Mouse (Mus musculus): Measurements from ENCODE around the gene Dop1a. TPM values are rescaled to one million over a fixed set of nuclear protein-coding genes. Genes with fewer than 3 reads are reported as not detected.

The Dop1a gene
- polyA plus RNA-seq, 1 experiment, result 47.3 TPM

- DNase-seq (ENCODE audit: low read depth), result peak; percentile 60
- TF ChIP-seq POLR2A (IDR thresholded peaks at IDR 0.05; ENCODE audit: borderline replicate concordance, extremely low read depth, insufficient read depth, insufficient read length, poor library complexity, severe bottlenecking) (no peak), CTCF (IDR thresholded peaks at IDR 0.05; ENCODE audit: borderline replicate concordance, extremely low read depth, insufficient read depth, insufficient read length) (no peak)
Measured at GRCm38 (mm10) chr9:86451094-86451493, 15.9 kb upstream of the Dop1a start.

GRCm38 (mm10) chr9:86451617-86452016 lies 15.3 kb upstream of the Dop1a start:
- DNase-seq (ENCODE audit: low read depth), result peak; percentile 84

GRCm38 (mm10) chr9:86453626-86454025 lies 13.3 kb upstream of the Dop1a start:
- TF ChIP-seq POLR2A (IDR thresholded peaks at IDR 0.05; ENCODE audit: borderline replicate concordance, extremely low read depth, insufficient read depth, insufficient read length, poor library complexity, severe bottlenecking), result no peak
- TF ChIP-seq CTCF (IDR thresholded peaks at IDR 0.05; ENCODE audit: borderline replicate concordance, extremely low read depth, insufficient read depth, insufficient read length), result no peak
- DNase-seq (ENCODE audit: low read depth), result no peak

More at GRCm38 (mm10) chr9:86451617-86452016, 15.3 kb upstream of the Dop1a start:
- TF ChIP-seq CTCF (IDR thresholded peaks at IDR 0.05; ENCODE audit: borderline replicate concordance, extremely low read depth, insufficient read depth, insufficient read length), result peak; percentile 94
- no peak for TF ChIP-seq POLR2A (IDR thresholded peaks at IDR 0.05; ENCODE audit: borderline replicate concordance, extremely low read depth, insufficient read depth, insufficient read length, poor library complexity, severe bottlenecking)

- no peak; the same call in 1 of the 2 replicates for TF ChIP-seq POLR2A (IDR thresholded peaks at IDR 0.05; ENCODE audit: borderline replicate concordance, extremely low read depth, insufficient read depth, insufficient read length, poor library complexity, severe bottlenecking)
- peak; percentile 90 for TF ChIP-seq CTCF (IDR thresholded peaks at IDR 0.05; ENCODE audit: borderline replicate concordance, extremely low read depth, insufficient read depth, insufficient read length)
- DNase-seq (ENCODE audit: low read depth), result peak; percentile 96
Measured at GRCm38 (mm10) chr9:86464151-86465105, 2.5 kb upstream of the Dop1a start, which contains the start of gene Ube2cbp. Gene Ube2cbp, minus strand, starts transcription at chr9:86464950.

GRCm38 (mm10) chr9:86475956-86476355 lies 9.0 kb downstream of the Dop1a start:
- TF ChIP-seq POLR2A (IDR thresholded peaks at IDR 0.05; ENCODE audit: borderline replicate concordance, extremely low read depth, insufficient read depth, insufficient read length, poor library complexity, severe bottlenecking), result no peak
- TF ChIP-seq CTCF (IDR thresholded peaks at IDR 0.05; ENCODE audit: borderline replicate concordance, extremely low read depth, insufficient read depth, insufficient read length), result no peak
- DNase-seq (ENCODE audit: low read depth), result no peak

GRCm38 (mm10) chr9:86476763-86477162 lies 9.8 kb downstream of the Dop1a start:
- TF ChIP-seq POLR2A (IDR thresholded peaks at IDR 0.05; ENCODE audit: borderline replicate concordance, extremely low read depth, insufficient read depth, insufficient read length, poor library complexity, severe bottlenecking) (no peak), CTCF (IDR thresholded peaks at IDR 0.05; ENCODE audit: borderline replicate concordance, extremely low read depth, insufficient read depth, insufficient read length) (no peak)
- DNase-seq (ENCODE audit: low read depth), result no peak

- no peak for DNase-seq (ENCODE audit: low read depth)
- TF ChIP-seq CTCF (IDR thresholded peaks at IDR 0.05; ENCODE audit: borderline replicate concordance, extremely low read depth, insufficient read depth, insufficient read length), result no peak
- no peak for TF ChIP-seq POLR2A (IDR thresholded peaks at IDR 0.05; ENCODE audit: borderline replicate concordance, extremely low read depth, insufficient read depth, insufficient read length, poor library complexity, severe bottlenecking)
Measured at GRCm38 (mm10) chr9:86478414-86479093, 11.6 kb downstream of the Dop1a start.

- TF ChIP-seq CTCF (IDR thresholded peaks at IDR 0.05; ENCODE audit: borderline replicate concordance, extremely low read depth, insufficient read depth, insufficient read length) (no peak), POLR2A (IDR thresholded peaks at IDR 0.05; ENCODE audit: borderline replicate concordance, extremely low read depth, insufficient read depth, insufficient read length, poor library complexity, severe bottlenecking) (no peak)
- no peak for DNase-seq (ENCODE audit: low read depth)
Measured at GRCm38 (mm10) chr9:86482236-86482635, 15.3 kb downstream of the Dop1a start.

GRCm38 (mm10) chr9:86491740-86492139 lies 24.8 kb downstream of the Dop1a start:
- DNase-seq (ENCODE audit: low read depth), result no peak
- TF ChIP-seq CTCF (IDR thresholded peaks at IDR 0.05; ENCODE audit: borderline replicate concordance, extremely low read depth, insufficient read depth, insufficient read length) (no peak), POLR2A (IDR thresholded peaks at IDR 0.05; ENCODE audit: borderline replicate concordance, extremely low read depth, insufficient read depth, insufficient read length, poor library complexity, severe bottlenecking) (no peak)

- TF ChIP-seq POLR2A (IDR thresholded peaks at IDR 0.05; ENCODE audit: borderline replicate concordance, extremely low read depth, insufficient read depth, insufficient read length, poor library complexity, severe bottlenecking), result no peak
- no peak for TF ChIP-seq CTCF (IDR thresholded peaks at IDR 0.05; ENCODE audit: borderline replicate concordance, extremely low read depth, insufficient read depth, insufficient read length)
Measured at GRCm38 (mm10) chr9:86496261-86496660, 29.3 kb downstream of the Dop1a start.

GRCm38 (mm10) chr9:86499083-86499482 lies 32.1 kb downstream of the Dop1a start:
- no peak for TF ChIP-seq CTCF (IDR thresholded peaks at IDR 0.05; ENCODE audit: borderline replicate concordance, extremely low read depth, insufficient read depth, insufficient read length)
- no peak for TF ChIP-seq POLR2A (IDR thresholded peaks at IDR 0.05; ENCODE audit: borderline replicate concordance, extremely low read depth, insufficient read depth, insufficient read length, poor library complexity, severe bottlenecking)
- no peak for DNase-seq (ENCODE audit: low read depth)

More at GRCm38 (mm10) chr9:86496261-86496660, 29.3 kb downstream of the Dop1a start:
- no peak for DNase-seq (ENCODE audit: low read depth)
